Mouse (Mus musculus): ENCODE measurements at regions not wholly inside any gene's neighbourhood (a gene's known extent, or its start where the extent isn't known, plus 50 kb on each side); places are given as distances from the start of the nearest gene placed in this dataset.
A peak's percentile ranks its signal among the peaks of the same experiment; 100 is the strongest.
"Not testable (repeated sequence)": the region's sequence is repeated elsewhere in the genome, so short reads cannot be mapped to it uniquely, and the experiment has no call there.

GRCm38 (mm10) chr2:53276435-53276834 is 84.9 kb downstream of the Arl6ip6 start:
- DNase-seq = no peak

- no peak for DNase-seq
Measured at GRCm38 (mm10) chr2:53301712-53302423, 110.3 kb downstream of the Arl6ip6 start.

GRCm38 (mm10) chr2:53330680-53331079 is 139.2 kb downstream of the Arl6ip6 start:
- DNase-seq = peak; percentile 35

GRCm38 (mm10) chr2:53359026-53359425 is 167.5 kb downstream of the Arl6ip6 start:
- no peak for DNase-seq

GRCm38 (mm10) chr2:53382348-53382747 is 190.8 kb downstream of the Arl6ip6 start:
- no peak for DNase-seq

- DNase-seq = no peak
Measured at GRCm38 (mm10) chr2:53384545-53385176, 193.1 kb downstream of the Arl6ip6 start.

GRCm38 (mm10) chr2:53388652-53389051 is 197.1 kb downstream of the Arl6ip6 start:
- no peak for DNase-seq

- no peak for DNase-seq
Measured at GRCm38 (mm10) chr2:53414471-53414870, 222.9 kb downstream of the Arl6ip6 start.

- no peak for DNase-seq
Measured at GRCm38 (mm10) chr2:53437046-53437815, 245.7 kb downstream of the Arl6ip6 start.

GRCm38 (mm10) chr2:53440301-53440700 is 248.8 kb downstream of the Arl6ip6 start:
- peak; percentile 8 for DNase-seq

GRCm38 (mm10) chr2:53460265-53460664 is 268.7 kb downstream of the Arl6ip6 start:
- no peak for DNase-seq

GRCm38 (mm10) chr2:53474455-53474854 is 282.9 kb downstream of the Arl6ip6 start:
- DNase-seq = no peak

GRCm38 (mm10) chr2:53479051-53479450 is 287.5 kb downstream of the Arl6ip6 start:
- DNase-seq = not testable (repeated sequence)

GRCm38 (mm10) chr2:53488301-53488700 is 296.8 kb downstream of the Arl6ip6 start:
- DNase-seq = no peak

GRCm38 (mm10) chr2:53490805-53491585 is 299.5 kb downstream of the Arl6ip6 start:
- no peak for DNase-seq

GRCm38 (mm10) chr2:53492788-53493187 is 301.3 kb downstream of the Arl6ip6 start:
- DNase-seq = no peak

- no peak for DNase-seq
Measured at GRCm38 (mm10) chr2:53501657-53502274, 310.2 kb downstream of the Arl6ip6 start.

- no peak for DNase-seq
Measured at GRCm38 (mm10) chr2:53502275-53502667, 310.7 kb downstream of the Arl6ip6 start.

GRCm38 (mm10) chr2:53542097-53542496 is 350.6 kb downstream of the Arl6ip6 start:
- no peak for DNase-seq

- DNase-seq = no peak
Measured at GRCm38 (mm10) chr2:53574007-53574406, 382.5 kb downstream of the Arl6ip6 start.

GRCm38 (mm10) chr2:53605829-53606228 is 414.3 kb downstream of the Arl6ip6 start:
- DNase-seq = no peak

- no peak for DNase-seq
Measured at GRCm38 (mm10) chr2:53619681-53620080, 428.2 kb downstream of the Arl6ip6 start.
